Mouse (Mus musculus) embryonic fibroblast, embryonic 13.5 days (primary cell): ENCODE measurements around the gene Gm10273.

Experiments used
- CTCF ChIP-seq: IDR thresholded peaks from 2 replicates; pipeline ENCODE4 v1.5.1; 2011; ENCODE audit warnings: mild to moderate bottlenecking, control low read depth, low read length, moderate library complexity, borderline replicate concordance; ENCODE audit not compliant: insufficient read depth
- POLR2A ChIP-seq: IDR thresholded peaks from 2 replicates; pipeline ENCODE4 v1.6.1; 2011; ENCODE audit warnings: low read depth, mild to moderate bottlenecking, control low read depth, low read length, moderate library complexity

GRCm38 (mm10) chr10:59441735-59442134 lies 46.3 kb downstream of the Gm10273 start, which contains the start of gene Oit3:
- TF ChIP-seq CTCF (no peak), POLR2A (no peak)
